Mouse (Mus musculus) frontal cortex, postnatal 36 days (tissue): ENCODE measurements at regions not wholly inside any gene's neighbourhood (a gene's known extent, or its start where the extent isn't known, plus 50 kb on each side); places are given as distances from the start of the nearest gene placed in this dataset.

ENCODE experiments used
- DNase-seq, 2 experiments: peaks; one replicate each; pipeline ENCODE4 v3.0.0; 2022; ENCODE audit warnings: low spot score in 2 of 2

- no peak for DNase-seq
Observed at GRCm38 (mm10) chr2:139114523-139114922, 379.2 kb upstream of the Sptlc3 start.

- DNase-seq = no peak
Observed at GRCm38 (mm10) chr2:139120905-139121304, 372.8 kb upstream of the Sptlc3 start.

GRCm38 (mm10) chr2:139132121-139132520, 361.6 kb upstream of the Sptlc3 start:
- peak in 1 of 2 experiments; percentile 40 for DNase-seq

- no peak for DNase-seq
Observed at GRCm38 (mm10) chr2:139147004-139147403, 346.7 kb upstream of the Sptlc3 start.

- peak in 1 of 2 experiments; percentile 6 for DNase-seq
Observed at GRCm38 (mm10) chr2:139179641-139180040, 314.1 kb upstream of the Sptlc3 start.

- DNase-seq = peak in 1 of 2 experiments; percentile 26
Observed at GRCm38 (mm10) chr2:139198281-139198680, 295.4 kb upstream of the Sptlc3 start.

GRCm38 (mm10) chr2:139207649-139208048, 286.1 kb upstream of the Sptlc3 start:
- peak in 1 of 2 experiments; percentile 6 for DNase-seq

- DNase-seq = peak; percentile 36 to 45
Observed at GRCm38 (mm10) chr2:139220757-139221400, 272.8 kb upstream of the Sptlc3 start.

- no peak for DNase-seq
Observed at GRCm38 (mm10) chr2:139230453-139230852, 263.3 kb upstream of the Sptlc3 start.

GRCm38 (mm10) chr2:139250138-139250537, 243.6 kb upstream of the Sptlc3 start:
- DNase-seq = no peak

GRCm38 (mm10) chr2:139267119-139267518, 226.6 kb upstream of the Sptlc3 start:
- peak in 1 of 2 experiments; percentile 13 for DNase-seq

GRCm38 (mm10) chr2:139276581-139276980, 217.1 kb upstream of the Sptlc3 start:
- no peak for DNase-seq

GRCm38 (mm10) chr2:139277571-139277970, 216.1 kb upstream of the Sptlc3 start:
- DNase-seq = peak; percentile 16 to 24

- no peak for DNase-seq
Observed at GRCm38 (mm10) chr2:139281056-139281455, 212.7 kb upstream of the Sptlc3 start.

- DNase-seq = no peak
Observed at GRCm38 (mm10) chr2:139284315-139284714, 209.4 kb upstream of the Sptlc3 start.

- DNase-seq = no peak
Observed at GRCm38 (mm10) chr2:139286446-139286845, 207.3 kb upstream of the Sptlc3 start.

GRCm38 (mm10) chr2:139298541-139299152, 195.1 kb upstream of the Sptlc3 start:
- DNase-seq = no peak

GRCm38 (mm10) chr2:139311401-139311812, 182.3 kb upstream of the Sptlc3 start:
- DNase-seq = no peak

GRCm38 (mm10) chr2:139312053-139312452, 181.7 kb upstream of the Sptlc3 start:
- DNase-seq = no peak

GRCm38 (mm10) chr2:139322509-139322908, 171.2 kb upstream of the Sptlc3 start:
- no peak for DNase-seq

- no peak for DNase-seq
Observed at GRCm38 (mm10) chr2:139325501-139325900, 168.2 kb upstream of the Sptlc3 start.

GRCm38 (mm10) chr2:139334681-139335080, 159.0 kb upstream of the Sptlc3 start:
- DNase-seq = peak in 1 of 2 experiments; percentile 5

GRCm38 (mm10) chr2:139338240-139338639, 155.5 kb upstream of the Sptlc3 start:
- DNase-seq = no peak
